Mouse (Mus musculus) gastrocnemius, adult 8-10 months (tissue): ENCODE measurements around the gene Sh3pxd2a. TPM values are rescaled to one million over a fixed set of nuclear protein-coding genes. Genes with fewer than 3 reads are reported as not detected.

Source experiments
- DNase-seq, 2 experiments: peaks; one replicate each; pipeline ENCODE4 v3.0.0; 2022; ENCODE audit warnings: low spot score in 2 of 2
- total RNA-seq, 4 experiments: library from RNA; stranded (reverse); gene quantifications; 2 replicates each; pipeline ENCODE4 v1.2.4; 2022

Sh3pxd2a gene
- total RNA-seq, 4 experiments from 2014 or later = 33.4 to 44.9 (median 41.1) TPM

- DNase-seq = no peak
Observed at GRCm38 (mm10) chr19:47315917-47316265, 148.3 kb downstream of the Sh3pxd2a start.

GRCm38 (mm10) chr19:47315091-47315916 lies 148.9 kb downstream of the Sh3pxd2a start:
- DNase-seq = no peak

GRCm38 (mm10) chr19:47314076-47314941 lies 149.9 kb downstream of the Sh3pxd2a start:
- peak; percentile 78 to 86 for DNase-seq

GRCm38 (mm10) chr19:47313387-47314075 lies 150.7 kb downstream of the Sh3pxd2a start:
- DNase-seq = no peak

- DNase-seq = no peak
Observed at GRCm38 (mm10) chr19:47311162-47311561, 153.0 kb downstream of the Sh3pxd2a start.

GRCm38 (mm10) chr19:47309824-47310223 lies 154.4 kb downstream of the Sh3pxd2a start:
- DNase-seq = no peak

GRCm38 (mm10) chr19:47306917-47307315 lies 157.3 kb downstream of the Sh3pxd2a start:
- no peak for DNase-seq

- no peak for DNase-seq
Observed at GRCm38 (mm10) chr19:47306128-47306916, 157.9 kb downstream of the Sh3pxd2a start.

GRCm38 (mm10) chr19:47305401-47305800 lies 158.8 kb downstream of the Sh3pxd2a start:
- DNase-seq = no peak

GRCm38 (mm10) chr19:47304170-47304745 lies 159.9 kb downstream of the Sh3pxd2a start:
- DNase-seq = no peak

- DNase-seq = no peak
Observed at GRCm38 (mm10) chr19:47303128-47303527, 161.1 kb downstream of the Sh3pxd2a start.

GRCm38 (mm10) chr19:47302191-47302852 lies 161.9 kb downstream of the Sh3pxd2a start:
- peak; percentile 63 to 80 for DNase-seq

GRCm38 (mm10) chr19:47301303-47302190 lies 162.7 kb downstream of the Sh3pxd2a start:
- DNase-seq = no peak

- no peak for DNase-seq
Observed at GRCm38 (mm10) chr19:47298100-47298499, 166.1 kb downstream of the Sh3pxd2a start.

- DNase-seq = no peak
Observed at GRCm38 (mm10) chr19:47292451-47292951, 171.7 kb downstream of the Sh3pxd2a start.

GRCm38 (mm10) chr19:47291307-47292080 lies 172.7 kb downstream of the Sh3pxd2a start:
- no peak for DNase-seq

GRCm38 (mm10) chr19:47286886-47287450 lies 177.2 kb downstream of the Sh3pxd2a start:
- no peak for DNase-seq

- DNase-seq = no peak
Observed at GRCm38 (mm10) chr19:47285581-47285980, 178.6 kb downstream of the Sh3pxd2a start.
